Mouse (Mus musculus) C3H10T1/2 (cell line): ENCODE results near the gene Bst1. TPM values are rescaled to one million over a fixed set of nuclear protein-coding genes. Genes with fewer than 3 reads are reported as not detected.

Experiments used
- polyA plus RNA-seq, 2 experiments: library from polyadenylated mRNA; unstranded; fragments of >200 nt; fragmentation: generic; extraction: Trizol; gene quantifications; one replicate each; pipeline ENCODE4 v1.2.1; 2012; ENCODE audit warnings: missing spikeins in 2 of 2

Bst1 gene
- under 1 TPM in 1 of 2 experiments, not detected in 1; 0.12 TPM for polyA plus RNA-seq

GRCm38 (mm10) chr5:43818695-43819094, at the start of gene Bst1:
Gene Bst1, plus strand, starts transcription at chr5:43818885.

DNA sequence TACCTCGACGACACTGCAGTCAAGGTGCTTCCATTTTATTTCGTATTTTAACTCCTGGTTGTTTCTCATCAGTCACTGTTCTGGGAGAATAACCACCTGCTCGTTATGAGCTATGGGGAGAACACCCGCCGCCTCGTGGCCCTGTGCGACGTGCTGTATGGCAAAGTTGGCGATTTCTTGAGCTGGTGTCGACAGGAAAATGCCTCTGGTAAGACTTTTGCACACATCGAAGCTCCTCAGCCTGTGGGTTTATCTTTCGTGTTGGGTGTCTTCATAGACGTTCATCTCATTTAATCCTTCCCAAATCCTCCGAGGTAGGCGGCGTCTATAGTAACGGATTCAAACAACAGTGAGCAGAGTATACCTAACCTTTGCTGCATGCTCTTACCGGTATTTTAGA, 2.9 kb downstream of the Bst1 start, which contains the start of gene Fbxl5:
Gene Fbxl5 (minus strand): TSS at position 101 of the 400 bp plus-strand sequence.

DNA sequence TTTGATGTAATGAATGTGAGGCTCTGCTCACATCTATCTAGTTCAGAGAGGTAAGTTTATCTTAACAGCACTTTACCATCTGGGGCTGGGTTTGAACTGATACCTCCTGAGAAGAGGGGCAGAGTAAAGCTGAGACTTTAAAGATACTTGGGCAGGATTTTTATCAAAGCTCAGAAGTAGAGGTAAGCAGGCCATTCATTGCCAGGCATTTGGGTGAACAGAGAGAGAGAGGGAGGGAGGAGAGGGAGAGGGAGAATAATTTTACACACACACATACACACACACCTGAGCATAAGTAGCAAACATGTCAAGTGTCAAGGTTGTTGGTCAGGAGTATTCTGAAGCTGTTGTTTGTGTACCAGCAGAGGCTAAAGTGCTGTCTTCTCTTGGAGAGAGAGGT, 49.6 kb downstream of the Bst1 start, which contains the start of gene Cd38:
Gene Cd38 (plus strand): TSS at position 301 of the 400 bp plus-strand sequence.

Other genes with a start within 250 kb of the Bst1 start
- 1 to 10 TPM in 1 of 2 experiments, under 1 TPM in 1; 0.40 to 6.4 TPM for gene Cc2d2a, start 156.5 kb upstream of the Bst1 start, polyA plus RNA-seq
- gene Fbxl5, start 2.8 kb downstream of the Bst1 start, polyA plus RNA-seq: 10 to 100 TPM in 1 of 2 experiments, 1 to 10 TPM in 1; 1.9 to 12.0 TPM
- gene Cd38, start 49.7 kb downstream of the Bst1 start, polyA plus RNA-seq: 1 to 10 TPM in 1 of 2 experiments, under 1 TPM in 1; 0.20 to 1.1 TPM
- 10 to 100 TPM; 21.1 to 32.4 TPM for gene Gm7879, start 94.3 kb downstream of the Bst1 start, polyA plus RNA-seq
- gene Fgfbp1, start 162.9 kb downstream of the Bst1 start, polyA plus RNA-seq: under 1 TPM; 0.02 to 0.04 TPM